Mouse (Mus musculus): ENCODE measurements around the gene Ttyh1. TPM values are rescaled to one million over a fixed set of nuclear protein-coding genes. Genes with fewer than 3 reads are reported as not detected.

The Ttyh1 gene
- total and polyA plus RNA-seq, 3 experiments, result 0.08 to 0.17 TPM; not detected in 1

DNA sequence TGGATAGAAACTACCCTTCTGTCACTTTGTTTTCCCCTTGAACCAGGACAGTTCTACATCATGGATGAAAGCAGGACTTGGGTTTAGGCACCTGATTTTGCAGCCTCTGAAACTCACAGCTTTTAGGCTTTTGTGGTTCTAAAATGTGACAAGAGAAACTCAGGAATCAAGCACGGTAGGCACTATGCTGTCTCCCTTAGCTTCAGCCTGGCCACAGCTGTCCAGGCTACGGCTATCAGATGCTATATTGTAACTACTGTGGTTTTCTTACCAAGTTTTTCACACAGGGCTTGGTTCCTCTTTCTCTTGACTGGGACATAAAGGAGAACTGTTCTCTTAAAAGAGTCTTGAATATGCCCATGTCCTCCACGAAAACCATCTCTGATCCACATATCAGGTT, 46.1 kb upstream of the Ttyh1 start:
- Histone ChIP-seq H3K4me2 (ENCODE audit: insufficient read depth, low read depth, poor library complexity, severe bottlenecking) (peak overlapping the region; percentile 61; the same call in 1 of the 2 replicates), H3K9ac (ENCODE audit: insufficient read depth, low read depth) (no peak overlapping the region), H3K27me3 (replicated peaks) (no peaks in the 10 kb centered on the region), H3K9me3 (replicated peaks; ENCODE audit: low read length) (no peaks in the 10 kb centered on the region), H3K4me1 (ENCODE audit: control insufficient read depth in 1 of 2, insufficient read depth in 2 of 2) (peaks cover 4 to 50% of the 10 kb centered on the region in 2 experiments), H3K79me2 (replicated peaks; ENCODE audit: control insufficient read depth, extremely low read depth, insufficient read depth, poor library complexity, severe bottlenecking) (no peaks in the 10 kb centered on the region), H3K27ac (ENCODE audit: insufficient read depth, low read depth) (no peak overlapping the region), H3K36me3 (replicated peaks in 1 of 2; ENCODE audit: control insufficient read depth in 1 of 2, insufficient read depth in 1 of 2, low read length in 1 of 2) (no peaks in the 10 kb centered on the region), H3K4me3 (replicated peaks in 1 of 3; ENCODE audit: low read depth in 2 of 3, low read length in 2 of 3, poor library complexity in 1 of 3) (no peak overlapping the region)
- peak; percentile 57 for DNase-seq (ENCODE audit: extremely low read depth)
- peak; percentile 80 for TF ChIP-seq EP300 (IDR thresholded peaks at IDR 0.05; ENCODE audit: low read length)
- no peak for TF ChIP-seq E2F4 (IDR thresholded peaks at IDR 0.05; ENCODE audit: insufficient replicate concordance, low read depth, low read length)
- TF ChIP-seq ETS1 (conservative IDR thresholded peaks at IDR 0.05; ENCODE audit: low read depth, low read length), result peak; percentile 48; the same call in 1 of the 2 replicates
- TF ChIP-seq MAX (IDR thresholded peaks at IDR 0.05; ENCODE audit: low read length), result no peak
- peak; percentile 71; the same call in 1 of the 2 replicates for TF ChIP-seq IRF4 (IDR thresholded peaks at IDR 0.05; ENCODE audit: low read depth, low read length)
- no peak for TF ChIP-seq TBP (conservative IDR thresholded peaks at IDR 0.05; ENCODE audit: low read depth, low read length)
- no peak for TF ChIP-seq RAD21 (IDR thresholded peaks at IDR 0.05; ENCODE audit: low read depth, low read length)
- peak; percentile 64 for TF ChIP-seq BHLHE40 (IDR thresholded peaks at IDR 0.05; ENCODE audit: low read depth, low read length)
- TF ChIP-seq CHD1 (IDR thresholded peaks at IDR 0.05; ENCODE audit: low read depth, low read length), result no peak
- 0 out of 2 replicates have a peak, but pooled peaks have one; percentile 42 for TF ChIP-seq TCF12 (IDR thresholded peaks at IDR 0.05; ENCODE audit: low read depth, low read length)
- TF ChIP-seq ZMIZ1 (IDR thresholded peaks at IDR 0.05; ENCODE audit: low read depth, low read length), result no peak
- TF ChIP-seq MEF2A (IDR thresholded peaks at IDR 0.05; ENCODE audit: borderline replicate concordance, low read depth, low read length), result no peak; the same call in 1 of the 2 replicates
- no peak for TF ChIP-seq MXI1 (IDR thresholded peaks at IDR 0.05; ENCODE audit: low read depth, low read length)
- TF ChIP-seq CHD2 (IDR thresholded peaks at IDR 0.05; ENCODE audit: low read length), result no peak
- TF ChIP-seq PAX5 (IDR thresholded peaks at IDR 0.05; ENCODE audit: low read length), result no peak
- TF ChIP-seq NRF1 (IDR thresholded peaks at IDR 0.05; ENCODE audit: low read depth, low read length), result no peak
- in situ Hi-C loops (cut with MboI; ENCODE audit: low pct_ligation_motif_present, low pct_unique_long_range_greater_than_20kb, low sequenced_read_pairs) (no loop called here), dilution Hi-C loops (cut with MboI; ENCODE audit: extremely low pct_ligation_motif_present, extremely low pct_unique_long_range_greater_than_20kb, low sequenced_read_pairs) (no loop called here)

DNA sequence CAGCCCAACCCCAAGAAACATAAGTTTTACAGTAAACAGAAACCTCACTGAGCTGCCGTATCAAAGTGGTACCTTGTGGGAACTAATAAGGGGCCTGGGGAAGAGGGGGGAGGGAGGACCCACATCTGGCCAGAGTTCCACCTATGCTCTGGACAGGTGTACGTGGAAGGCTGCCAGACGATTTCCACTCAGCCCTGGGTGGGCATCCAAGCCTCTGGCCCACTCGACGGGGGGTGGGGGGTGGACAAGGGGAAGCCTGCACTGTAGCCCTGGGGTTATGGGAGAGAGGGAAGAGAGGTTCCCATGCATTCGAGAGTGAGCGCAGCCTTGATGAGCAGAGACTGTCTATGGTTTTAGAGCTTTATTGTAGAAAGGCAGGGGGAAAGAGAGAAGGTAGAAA, 39.7 kb upstream of the Ttyh1 start:
- TF ChIP-seq ZMIZ1 (IDR thresholded peaks at IDR 0.05; ENCODE audit: low read depth, low read length) (no peak), MAX (IDR thresholded peaks at IDR 0.05; ENCODE audit: low read length) (no peak), NELFE (IDR thresholded peaks at IDR 0.05; ENCODE audit: low read depth, low read length) (no peak), MEF2A (IDR thresholded peaks at IDR 0.05; ENCODE audit: borderline replicate concordance, low read depth, low read length) (no peak), SMC3 (IDR thresholded peaks at IDR 0.05; ENCODE audit: low read depth, low read length) (no peak), PAX5 (IDR thresholded peaks at IDR 0.05; ENCODE audit: low read length) (no peak), USF2 (conservative IDR thresholded peaks at IDR 0.05; ENCODE audit: low read depth, low read length) (no peak), KAT2A (IDR thresholded peaks at IDR 0.05; ENCODE audit: insufficient replicate concordance, low read length) (no peak), MAFK (IDR thresholded peaks at IDR 0.05; ENCODE audit: insufficient replicate concordance, low read length) (no peak), TBP (conservative IDR thresholded peaks at IDR 0.05; ENCODE audit: low read depth, low read length) (no peak), ETS1 (conservative IDR thresholded peaks at IDR 0.05; ENCODE audit: low read depth, low read length) (no peak), POLR2A (IDR thresholded peaks at IDR 0.05; ENCODE audit: low read depth, low read length) (no peak)
- Histone ChIP-seq H3K27ac (ENCODE audit: insufficient read depth, low read depth) (no peak overlapping the region), H3K4me1 (ENCODE audit: control insufficient read depth in 1 of 2, insufficient read depth in 2 of 2) (peaks cover 16 to 74% of the 10 kb centered on the region in 2 experiments), H3K9me3 (replicated peaks; ENCODE audit: low read length) (no peaks in the 10 kb centered on the region), H3K4me3 (replicated peaks in 1 of 3; ENCODE audit: low read depth in 2 of 3, low read length in 2 of 3, poor library complexity in 1 of 3) (no peak overlapping the region), H3K27me3 (replicated peaks) (no peaks in the 10 kb centered on the region), H3K36me3 (replicated peaks in 1 of 2; ENCODE audit: control insufficient read depth in 1 of 2, insufficient read depth in 1 of 2, low read length in 1 of 2) (no peaks in the 10 kb centered on the region), H3K79me2 (replicated peaks; ENCODE audit: control insufficient read depth, extremely low read depth, insufficient read depth, poor library complexity, severe bottlenecking) (no peaks in the 10 kb centered on the region), H3K4me2 (ENCODE audit: insufficient read depth, low read depth, poor library complexity, severe bottlenecking) (no peak overlapping the region), H3K9ac (ENCODE audit: insufficient read depth, low read depth) (no peak overlapping the region)
- dilution Hi-C loops (cut with MboI; ENCODE audit: extremely low pct_ligation_motif_present, extremely low pct_unique_long_range_greater_than_20kb, low sequenced_read_pairs), result no loop called here
- in situ Hi-C loops (cut with MboI; ENCODE audit: low pct_ligation_motif_present, low pct_unique_long_range_greater_than_20kb, low sequenced_read_pairs), result no loop called here
- DNase-seq (ENCODE audit: extremely low read depth), result no peak
